Mouse (Mus musculus) intestine, embryonic 15.5 days (tissue): ENCODE measurements around the gene Vps9d1. TPM values are rescaled to one million over a fixed set of nuclear protein-coding genes. Genes with fewer than 3 reads are reported as not detected.
"Not testable (repeated sequence)": the region's sequence is repeated elsewhere in the genome, so short reads cannot be mapped to it uniquely, and the experiment has no call there.

Experiments used
- ATAC-seq: fragments of 200-750 bp; cut with Nextera tagmentation; 2 replicates; pipeline ENCODE4 v1.8.0; 2017; ENCODE audit warnings: moderate TSS enrichment, moderate library complexity
- H3K27ac ChIP-seq: fragments of 300-500 bp; sonication (generic); 2 replicates; pipeline ENCODE4 v1.5.1; 2015; ENCODE audit warnings: mild to moderate bottlenecking, inconsistent platforms
- H3K27me3 ChIP-seq: fragments of 300-500 bp; sonication (generic); replicated peaks from 2 replicates; pipeline ENCODE4 v1.6.1; 2015; ENCODE audit warnings: inconsistent platforms
- H3K36me3 ChIP-seq: fragments of 300-500 bp; sonication (generic); 2 replicates; pipeline ENCODE4 v1.6.1; 2015; ENCODE audit warnings: inconsistent platforms
- H3K4me1 ChIP-seq: fragments of 300-500 bp; sonication (generic); replicated peaks from 2 replicates; pipeline ENCODE4 v1.6.1; 2015; ENCODE audit warnings: inconsistent platforms
- H3K4me2 ChIP-seq: fragments of 300-500 bp; sonication (generic); replicated peaks from 2 replicates; pipeline ENCODE4 v1.6.1; 2015; ENCODE audit warnings: mild to moderate bottlenecking, inconsistent platforms
- H3K4me3 ChIP-seq: fragments of 300-500 bp; sonication (generic); replicated peaks from 2 replicates; pipeline ENCODE4 v1.5.1; 2015; ENCODE audit warnings: inconsistent platforms
- H3K9ac ChIP-seq: fragments of 300-500 bp; sonication (generic); 2 replicates; pipeline ENCODE4 v1.6.1; 2015; ENCODE audit warnings: inconsistent platforms
- H3K9me3 ChIP-seq: fragments of 300-500 bp; sonication (generic); 2 replicates; pipeline ENCODE4 v1.6.1; 2016; ENCODE audit warnings: inconsistent platforms
- WGBS: fragments of 180-500 bp; shearing (Covaris S2); methylation state at CpG from one replicate; pipeline ENCODE4 v1.1.7; 2015; 5-methylcytosine and 5-hydroxymethylcytosine counted together
- polyA plus RNA-seq: library from polyadenylated mRNA; unstranded; fragments of >200 nt; fragmentation: Nextera tagmentation; extraction: Ambion mirVana; gene quantifications from 2 replicates; pipeline ENCODE4 v1.2.1, GENCODE M21; 2015

The Vps9d1 gene
- polyA plus RNA-seq, 1 experiment from 2014 or later = 15.3 TPM

DNA sequence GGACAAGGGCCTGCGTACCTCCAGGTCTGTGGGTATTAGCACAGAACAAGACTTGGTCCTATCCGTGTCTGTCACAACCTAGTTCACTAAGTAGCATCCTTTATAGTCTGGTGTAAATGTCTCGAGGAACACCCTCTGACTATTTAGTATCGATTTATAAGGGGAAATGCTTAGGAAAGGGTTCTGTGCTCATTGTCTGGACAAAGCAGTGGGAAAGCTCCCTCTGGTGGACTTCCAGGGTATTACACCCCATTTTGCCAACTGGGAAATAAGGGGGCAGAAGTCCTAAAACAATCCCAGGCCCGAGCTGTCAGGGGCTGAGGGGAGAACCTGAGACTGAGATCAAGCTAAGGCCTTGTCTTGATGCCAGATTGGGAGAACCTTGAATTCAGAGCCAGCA lies 51.9 kb downstream of the Vps9d1 start:
- 23% methylated on average over 5 of the region's 5 CpGs for WGBS
- H3K27me3 ChIP-seq = no peaks in the 10 kb centered on the region
- ATAC-seq = peak; percentile 20; the same call in 1 of the 2 replicates

DNA sequence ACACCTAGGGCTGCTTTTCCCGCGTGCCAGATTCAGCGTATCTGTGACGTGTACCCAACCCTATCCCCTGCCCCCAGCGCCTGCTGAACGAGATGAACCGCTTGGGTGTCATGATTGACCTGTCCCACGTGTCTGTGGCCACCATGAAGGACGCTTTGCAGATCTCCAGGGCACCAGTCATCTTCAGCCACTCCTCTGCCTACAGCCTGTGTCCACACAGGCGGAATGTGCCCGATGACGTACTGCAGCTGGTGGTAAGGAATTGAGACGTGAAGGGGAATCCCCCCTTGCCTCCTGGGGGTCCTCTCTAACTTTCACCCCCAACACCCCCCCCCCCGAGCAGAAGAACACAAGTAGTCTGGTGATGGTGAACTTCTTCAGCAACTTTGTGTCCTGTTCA lies 54.3 kb downstream of the Vps9d1 start:
- Histone ChIP-seq H3K36me3 (no peaks in the 10 kb centered on the region), H3K9me3 (no peaks in the 10 kb centered on the region), H3K9ac (no peak overlapping the region), H3K4me3 (no peak overlapping the region), H3K27me3 (no peaks in the 10 kb centered on the region), H3K27ac (no peak overlapping the region), H3K4me1 (peaks cover 2% of the 10 kb centered on the region; the same call in 1 of the 2 replicates), H3K4me2 (no peak overlapping the region)
- 57% methylated on average over 14 of the region's 14 CpGs for WGBS
- no peak for ATAC-seq

More for the DNA sequence above, 51.9 kb downstream of the Vps9d1 start:
- no peak overlapping the region for H3K27ac ChIP-seq
- H3K4me1 ChIP-seq = no peaks in the 10 kb centered on the region
- no peak overlapping the region for H3K4me2 ChIP-seq
- no peak overlapping the region for H3K9ac ChIP-seq
- no peak overlapping the region for H3K4me3 ChIP-seq
- peaks cover 13% of the 10 kb centered on the region for H3K36me3 ChIP-seq
- H3K9me3 ChIP-seq = no peaks in the 10 kb centered on the region

- WGBS = 64% methylated on average over 5 of the region's 5 CpGs
- not testable (repeated sequence) for H3K4me3 ChIP-seq, H3K4me1 ChIP-seq, H3K9me3 ChIP-seq, H3K36me3 ChIP-seq, H3K27ac ChIP-seq, H3K9ac ChIP-seq, H3K27me3 ChIP-seq, H3K4me2 ChIP-seq
- ATAC-seq = peak; percentile 53
Measured at GRCm38 (mm10) chr8:123197016-123197415, 57.1 kb downstream of the Vps9d1 start.

GRCm38 (mm10) chr8:123193771-123194170 lies 60.4 kb downstream of the Vps9d1 start:
- no peak overlapping the region for H3K9ac ChIP-seq
- 70% methylated on average over 9 of the region's 9 CpGs for WGBS

More at GRCm38 (mm10) chr8:123193771-123194170, 60.4 kb downstream of the Vps9d1 start:
- Histone ChIP-seq H3K4me3 (no peak overlapping the region), H3K27ac (no peak overlapping the region), H3K4me1 (peaks cover 16% of the 10 kb centered on the region), H3K36me3 (no peaks in the 10 kb centered on the region), H3K9me3 (no peaks in the 10 kb centered on the region), H3K27me3 (no peaks in the 10 kb centered on the region), H3K4me2 (no peak overlapping the region)
- ATAC-seq = peak; percentile 24; the same call in 1 of the 2 replicates

Other genes with a start within 250 kb of the Vps9d1 start
- 50.9 and 53.9 TPM in 2 replicates for gene Ankrd11, start 212.1 kb downstream of the Vps9d1 start, polyA plus RNA-seq
- gene Spg7, start 191.4 kb downstream of the Vps9d1 start, polyA plus RNA-seq = 51.7 and 52.5 TPM in 2 replicates
- gene Rpl13, start 152.0 kb downstream of the Vps9d1 start, polyA plus RNA-seq = 1,399 and 1,578 TPM in 2 replicates
- 0.98 and 1.3 TPM in 2 replicates for gene Cpne7, start 137.0 kb downstream of the Vps9d1 start, polyA plus RNA-seq
- gene Sult5a1, start 96.0 kb downstream of the Vps9d1 start, polyA plus RNA-seq = 12.1 and 12.3 TPM in 2 replicates
- 3.9 and 5.4 TPM in 2 replicates for gene Dpep1, start 68.1 kb downstream of the Vps9d1 start, polyA plus RNA-seq
- 142 and 148 TPM in 2 replicates for gene Chmp1a, start 41.6 kb downstream of the Vps9d1 start, polyA plus RNA-seq
- 1.8 and 2.3 TPM in 2 replicates for gene Spata33, start 41.5 kb downstream of the Vps9d1 start, polyA plus RNA-seq
- gene Cdk10, start 29.5 kb downstream of the Vps9d1 start, polyA plus RNA-seq = 24.2 and 25.4 TPM in 2 replicates
- 5.4 and 5.5 TPM in 2 replicates for gene Spata2l, start 18.1 kb downstream of the Vps9d1 start, polyA plus RNA-seq
- 18.2 and 18.4 TPM in 2 replicates for gene Zfp276, start 153 bp downstream of the Vps9d1 start, polyA plus RNA-seq
- 19.5 and 21.8 TPM in 2 replicates for gene Fanca, start 64.2 kb upstream of the Vps9d1 start, polyA plus RNA-seq
- 3.9 and 4.4 TPM in 2 replicates for gene Spire2, start 78.4 kb upstream of the Vps9d1 start, polyA plus RNA-seq
- gene Tcf25, start 119.4 kb upstream of the Vps9d1 start, polyA plus RNA-seq = 147 and 170 TPM in 2 replicates
- gene Mc1r, start 152.8 kb upstream of the Vps9d1 start, polyA plus RNA-seq = 0.04 TPM in 1 of 2 replicates, not detected in the other
- 59.1 and 63.8 TPM in 2 replicates for gene Tubb3, start 157.1 kb upstream of the Vps9d1 start, polyA plus RNA-seq
- gene Def8, start 169.2 kb upstream of the Vps9d1 start, polyA plus RNA-seq = 26.0 and 26.4 TPM in 2 replicates
- 43.4 and 51.2 TPM in 2 replicates for gene Afg3l1, start 223.6 kb upstream of the Vps9d1 start, polyA plus RNA-seq